Mouse (Mus musculus): ENCODE data around the gene Sval1. TPM values are rescaled to one million over a fixed set of nuclear protein-coding genes. Genes with fewer than 3 reads are reported as not detected.

Sval1 gene
- not detected in 2 replicates for polyA plus RNA-seq (2015; fragmentation: Nextera tagmentation; extraction: Ambion mirVana)

DNA sequence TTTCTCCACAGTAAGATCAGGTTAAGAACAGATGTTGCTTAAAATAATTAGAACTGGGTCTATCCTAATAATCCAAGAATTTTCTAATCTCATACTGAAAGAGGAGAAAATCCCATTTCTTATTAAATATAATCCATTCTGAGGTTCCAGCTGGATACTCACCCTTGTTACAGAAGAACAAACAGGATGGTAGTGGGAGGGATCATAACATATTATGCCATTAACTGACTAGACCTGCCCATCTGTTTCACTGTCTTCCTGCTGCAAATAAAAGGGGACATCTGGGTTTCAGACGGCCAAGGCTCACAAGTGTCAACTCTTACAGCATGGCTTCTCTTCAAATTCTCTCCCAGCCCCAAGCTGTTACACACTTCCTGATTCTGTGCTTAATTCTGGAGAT, at the start of gene Sval1:
Sval1 (plus strand) TSS at position 301 of the 400 bp plus-strand sequence.
- WGBS, result 72% methylated on average over 1 of the region's 1 CpGs
- Histone ChIP-seq H3K36me3 (no peaks in the 10 kb centered on the region), H3K27me3 (replicated peaks) (no peaks in the 10 kb centered on the region), H3K4me1 (no peaks in the 10 kb centered on the region), H3K4me3 (no peak within 1 kb of the TSS), H3K27ac (replicated peaks) (no peak within 1 kb of the TSS), H3K9ac (no peak within 1 kb of the TSS), H3K9me3 (no peaks in the 10 kb centered on the region), H3K4me2 (no peak within 1 kb of the TSS)
- no peak for ATAC-seq (ENCODE audit: extremely low read depth, insufficient number of reproducible peaks, low FRiP score, low TSS enrichment)

DNA sequence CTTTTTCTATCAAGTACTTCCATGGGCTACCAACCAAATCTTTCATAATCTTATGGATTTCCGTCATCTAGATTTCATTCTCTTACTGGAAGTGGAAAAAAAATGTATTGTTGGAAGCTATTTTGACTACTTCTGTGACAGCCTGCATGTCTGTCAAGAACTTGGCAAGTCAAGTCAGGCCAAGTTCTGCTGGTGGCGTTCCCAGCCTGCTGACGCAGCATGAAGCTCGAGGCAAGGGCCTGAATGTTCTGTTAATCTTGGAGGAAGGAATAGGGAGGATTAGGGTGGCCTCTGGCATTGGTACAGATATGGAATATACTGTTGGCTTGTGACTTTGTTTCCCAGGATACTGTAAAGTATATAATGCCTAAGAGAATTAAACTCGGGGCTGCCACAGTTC, 39.8 kb upstream of the Sval1 start:
- no peaks in the 10 kb centered on the region for H3K9me3 ChIP-seq
- no peak overlapping the region for H3K9ac ChIP-seq
- ATAC-seq (ENCODE audit: extremely low read depth, insufficient number of reproducible peaks, low FRiP score, low TSS enrichment), result no peak
- no peaks in the 10 kb centered on the region for H3K36me3 ChIP-seq
- no peaks in the 10 kb centered on the region for H3K27me3 ChIP-seq (replicated peaks)
- no peak overlapping the region for H3K4me3 ChIP-seq
- H3K4me1 ChIP-seq, result no peaks in the 10 kb centered on the region
- WGBS, result 68% methylated on average over 5 of the region's 5 CpGs
- no peak overlapping the region for H3K27ac ChIP-seq (replicated peaks)
- no peak overlapping the region for H3K4me2 ChIP-seq

DNA sequence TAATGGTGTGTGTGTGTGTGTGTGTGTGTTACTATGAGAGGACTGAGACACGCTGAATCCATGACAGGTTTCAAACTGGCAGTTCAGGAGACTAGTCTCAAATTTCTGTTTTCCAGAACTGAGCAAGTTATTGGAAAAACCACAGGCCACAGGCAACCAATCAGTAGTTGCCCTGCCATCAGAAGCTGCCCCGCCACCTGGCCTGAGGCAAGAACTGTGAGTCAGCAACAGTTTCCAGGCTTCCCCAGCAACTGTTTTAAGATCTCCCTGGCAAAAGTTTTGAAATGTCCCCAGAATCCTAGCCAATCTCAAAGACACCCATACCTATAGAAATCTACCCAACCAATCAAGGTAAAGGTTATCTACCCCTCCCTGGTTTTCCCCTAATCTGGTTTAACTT, 36.5 kb upstream of the Sval1 start:
- Histone ChIP-seq H3K36me3 (no peaks in the 10 kb centered on the region), H3K4me3 (no peak overlapping the region), H3K9me3 (no peaks in the 10 kb centered on the region), H3K9ac (no peak overlapping the region), H3K27ac (replicated peaks) (no peak overlapping the region), H3K27me3 (replicated peaks) (no peaks in the 10 kb centered on the region), H3K4me2 (no peak overlapping the region), H3K4me1 (no peaks in the 10 kb centered on the region)
- ATAC-seq (ENCODE audit: extremely low read depth, insufficient number of reproducible peaks, low FRiP score, low TSS enrichment), result no peak
- WGBS, result 72% methylated on average over 2 of the region's 2 CpGs

DNA sequence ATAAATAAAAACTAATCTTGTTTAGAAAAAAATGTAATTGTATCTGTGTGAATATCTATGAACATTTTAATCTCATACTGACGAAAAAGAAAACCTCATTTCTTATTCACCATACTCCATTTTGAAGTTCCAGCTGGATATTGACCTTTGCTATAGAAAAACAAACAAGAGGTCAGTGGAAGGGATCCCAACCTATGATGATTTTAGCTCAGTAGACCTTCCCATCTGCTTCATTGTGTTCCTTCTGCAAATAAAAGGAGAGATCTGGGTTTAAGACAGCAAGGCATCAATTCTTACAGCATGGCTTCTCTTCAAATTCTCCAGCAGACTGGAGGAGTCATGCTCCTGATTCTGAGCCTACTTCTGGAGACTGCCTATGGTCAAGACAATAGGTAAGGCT, 16.4 kb downstream of the Sval1 start, which contains the start of gene Sval3:
Sval3 (plus strand) TSS at position 301 of the 400 bp plus-strand sequence.
- 0 out of 2 replicates have a peak, but pooled peaks cover 2% of the 10 kb centered on the region for H3K9me3 ChIP-seq
- no peaks in the 10 kb centered on the region for H3K27me3 ChIP-seq (replicated peaks)
- no peak within 1 kb of the TSS for H3K27ac ChIP-seq (replicated peaks)
- no peak for ATAC-seq (ENCODE audit: extremely low read depth, insufficient number of reproducible peaks, low FRiP score, low TSS enrichment)
- no peak within 1 kb of the TSS for H3K9ac ChIP-seq
- H3K36me3 ChIP-seq, result no peaks in the 10 kb centered on the region
- H3K4me1 ChIP-seq, result no peaks in the 10 kb centered on the region
- no peak within 1 kb of the TSS for H3K4me2 ChIP-seq
- H3K4me3 ChIP-seq, result no peak within 1 kb of the TSS
- 42% methylated on average over 1 of the region's 1 CpGs for WGBS

Other genes with a start within 250 kb of the Sval1 start
- 11.6 and 13.5 TPM in 2 replicates for gene Kel, start 247.3 kb upstream of the Sval1 start, polyA plus RNA-seq (2015; fragmentation: Nextera tagmentation; extraction: Ambion mirVana)
- not detected in 2 replicates for gene Olfr459, start 176.5 kb upstream of the Sval1 start, polyA plus RNA-seq (2015; fragmentation: Nextera tagmentation; extraction: Ambion mirVana)
- not detected in 2 replicates for gene Pip, start 104.1 kb upstream of the Sval1 start, polyA plus RNA-seq (2015; fragmentation: Nextera tagmentation; extraction: Ambion mirVana)
- not detected in 2 replicates for gene Sval2, start 98.6 kb upstream of the Sval1 start, polyA plus RNA-seq (2015; fragmentation: Nextera tagmentation; extraction: Ambion mirVana)
- not detected in 2 replicates for gene Sval3, start 16.5 kb downstream of the Sval1 start, polyA plus RNA-seq (2015; fragmentation: Nextera tagmentation; extraction: Ambion mirVana)
- not detected in 2 replicates for gene Sva, start 86.8 kb downstream of the Sval1 start, polyA plus RNA-seq (2015; fragmentation: Nextera tagmentation; extraction: Ambion mirVana)
- gene Tas2r139, start 189.3 kb downstream of the Sval1 start, polyA plus RNA-seq (2015; fragmentation: Nextera tagmentation; extraction: Ambion mirVana), result not detected in 2 replicates

Measured in heart, embryonic 13.5 days (tissue).